Mouse (Mus musculus) left cerebral cortex, postnatal 10 days (tissue): ENCODE results near the gene Ifitm10. TPM values are rescaled to one million over a fixed set of nuclear protein-coding genes. Genes with fewer than 3 reads are reported as not detected.
"Not testable (repeated sequence)": the region's sequence is repeated elsewhere in the genome, so short reads cannot be mapped to it uniquely, and the experiment has no call there.

Experiments
- DNase-seq, 2 experiments: peaks; one replicate each; pipeline ENCODE4 v3.0.0; 2021 to 2022; ENCODE audit warnings: low spot score in 2 of 2, mixed read lengths in 1 of 2; ENCODE audit errors: extremely low spot score in 1 of 2
- intact Hi-C: fragments of 180-260 bp; cut with DNase I; formaldehyde crosslinking; loops from one replicate; pipeline ENCODE4 v1.15.1; 2025
- total RNA-seq, 2 experiments: library from RNA; stranded (reverse); gene quantifications; 2 replicates each; pipeline ENCODE4 v1.2.3; 2021

Gene Ifitm10
- total RNA-seq, 2 experiments from 2014 or later, result 15.3 to 15.8 TPM

- DNase-seq, result no peak
- intact Hi-C loops, result no loop called here
Observed at GRCm38 (mm10) chr7:142303249-142303648, 70.3 kb downstream of the Ifitm10 start, which contains the start of gene Krtap5-4. Krtap5-4 (plus strand) TSS chr7:142303549.

GRCm38 (mm10) chr7:142297018-142297417 is 76.5 kb downstream of the Ifitm10 start, which contains the start of gene Krtap5-1:
Krtap5-1 (minus strand) TSS chr7:142297118.
- DNase-seq, intact Hi-C loops: not testable (repeated sequence)

- intact Hi-C loops, DNase-seq: not testable (repeated sequence)
Observed at GRCm38 (mm10) chr7:142296108-142296507, 77.4 kb downstream of the Ifitm10 start.

GRCm38 (mm10) chr7:142295418-142295817 is 78.1 kb downstream of the Ifitm10 start:
- DNase-seq, result no peak
- intact Hi-C loops, result no loop called here

- intact Hi-C loops, result loop anchor here (1.0 kb wide), 1 partner anchor 16 kb away; no protein-coding TSS in a partner anchor
- DNase-seq, result not testable (repeated sequence)
Observed at GRCm38 (mm10) chr7:142293851-142294250, 79.7 kb downstream of the Ifitm10 start.

- intact Hi-C loops, DNase-seq: not testable (repeated sequence)
Observed at GRCm38 (mm10) chr7:142285910-142286612, 87.5 kb downstream of the Ifitm10 start.

- peak; percentile 20 to 45 for DNase-seq
- intact Hi-C loops, result no loop called here
Observed at GRCm38 (mm10) chr7:142285130-142285835, 88.3 kb downstream of the Ifitm10 start.

GRCm38 (mm10) chr7:142284615-142285080 is 88.9 kb downstream of the Ifitm10 start:
- peak; percentile 90 to 93 for DNase-seq
- intact Hi-C loops, result no loop called here

- DNase-seq, result peak; percentile 16 to 70
- intact Hi-C loops, result no loop called here
Observed at GRCm38 (mm10) chr7:142284023-142284591, 89.4 kb downstream of the Ifitm10 start.

GRCm38 (mm10) chr7:142282847-142283246 is 90.7 kb downstream of the Ifitm10 start:
- DNase-seq, intact Hi-C loops: not testable (repeated sequence)

GRCm38 (mm10) chr7:142279291-142279690 is 94.3 kb downstream of the Ifitm10 start:
- DNase-seq, intact Hi-C loops: not testable (repeated sequence)

GRCm38 (mm10) chr7:142278183-142278582 is 95.4 kb downstream of the Ifitm10 start:
- DNase-seq, result peak; percentile 39 to 79
- intact Hi-C loops, result loop anchor here (1.0 kb wide), 1 partner anchor 15 kb away; no protein-coding TSS in a partner anchor

Other genes starting within 250 kb of the Ifitm10 start
- not detected for gene Gm39115, start 237.7 kb downstream of the Ifitm10 start, total RNA-seq
- gene Gm45337, start 229.1 kb downstream of the Ifitm10 start, total RNA-seq, result not detected
- gene Gm29735, start 216.6 kb downstream of the Ifitm10 start, total RNA-seq, result not detected
- gene Gm4553, start 208.0 kb downstream of the Ifitm10 start, total RNA-seq, result not detected
- not detected for gene Krtap5-2, start 197.7 kb downstream of the Ifitm10 start, total RNA-seq
- gene Gm10153, start 183.4 kb downstream of the Ifitm10 start, total RNA-seq, result not detected
- not detected for gene Krtap5-3, start 172.4 kb downstream of the Ifitm10 start, total RNA-seq
- gene Gm7579, start 161.9 kb downstream of the Ifitm10 start, total RNA-seq, result not detected
- not detected for gene Krtap5-5, start 143.8 kb downstream of the Ifitm10 start, total RNA-seq
- not detected for gene Gm40460, start 132.7 kb downstream of the Ifitm10 start, total RNA-seq
- gene Gm2431, start 115.4 kb downstream of the Ifitm10 start, total RNA-seq, result not detected
- gene Gm4559, start 99.4 kb downstream of the Ifitm10 start, total RNA-seq, result not detected
- gene Krtap5-1, start 76.6 kb downstream of the Ifitm10 start, total RNA-seq, result not detected
- not detected for gene Krtap5-4, start 70.2 kb downstream of the Ifitm10 start, total RNA-seq
- 1 to 10 TPM in 1 of 2 experiments, not detected in 1; 1.9 TPM for gene Gm49369, start 8.9 kb upstream of the Ifitm10 start, total RNA-seq
- gene Ctsd, start 14.3 kb upstream of the Ifitm10 start, total RNA-seq, result 100 to 1,000 TPM; 244 to 255 TPM
- gene Syt8, start 61.1 kb upstream of the Ifitm10 start, total RNA-seq, result not detected
- under 1 TPM in 1 of 2 experiments, not detected in 1; 0.83 TPM for gene Tnni2, start 68.1 kb upstream of the Ifitm10 start, total RNA-seq
- 1 to 10 TPM; 5.2 to 8.1 TPM for gene Lsp1, start 87.1 kb upstream of the Ifitm10 start, total RNA-seq
- not detected for gene Tnnt3, start 125.1 kb upstream of the Ifitm10 start, total RNA-seq
- gene Mrpl23, start 158.9 kb upstream of the Ifitm10 start, total RNA-seq, result 1 to 10 TPM; 4.8 to 7.2 TPM